Mouse (Mus musculus): ENCODE results near the gene Dis3l2.

Gene Dis3l2

GRCm38 (mm10) chr1:86733160-86733821 lies 29.7 kb downstream of the Dis3l2 start:
- no peak for DNase-seq

GRCm38 (mm10) chr1:86736414-86736813 lies 32.8 kb downstream of the Dis3l2 start:
- DNase-seq, result no peak

GRCm38 (mm10) chr1:86742896-86743295 lies 39.3 kb downstream of the Dis3l2 start:
- no peak for DNase-seq

GRCm38 (mm10) chr1:86747034-86747433 lies 43.4 kb downstream of the Dis3l2 start:
- DNase-seq, result no peak

- no peak for DNase-seq
Measured at GRCm38 (mm10) chr1:86750094-86750493, 46.5 kb downstream of the Dis3l2 start.

- no peak for DNase-seq
Measured at GRCm38 (mm10) chr1:86753416-86753815, 49.8 kb downstream of the Dis3l2 start.

- no peak for DNase-seq
Measured at GRCm38 (mm10) chr1:86754335-86754734, 50.7 kb downstream of the Dis3l2 start.

- no peak for DNase-seq
Measured at GRCm38 (mm10) chr1:86758091-86758490, 54.5 kb downstream of the Dis3l2 start.

GRCm38 (mm10) chr1:86762161-86762560 lies 58.6 kb downstream of the Dis3l2 start:
- DNase-seq, result no peak

GRCm38 (mm10) chr1:86801241-86801640 lies 97.6 kb downstream of the Dis3l2 start:
- DNase-seq, result no peak

- no peak for DNase-seq
Measured at GRCm38 (mm10) chr1:86811756-86812155, 108.1 kb downstream of the Dis3l2 start.

- DNase-seq, result no peak
Measured at GRCm38 (mm10) chr1:86822266-86822665, 118.7 kb downstream of the Dis3l2 start.

GRCm38 (mm10) chr1:86834351-86834987 lies 130.9 kb downstream of the Dis3l2 start:
- DNase-seq, result no peak

GRCm38 (mm10) chr1:86834988-86835387 lies 131.4 kb downstream of the Dis3l2 start:
- DNase-seq, result no peak

GRCm38 (mm10) chr1:86850754-86851153 lies 147.1 kb downstream of the Dis3l2 start:
- DNase-seq, result no peak

GRCm38 (mm10) chr1:86858876-86859275 lies 155.3 kb downstream of the Dis3l2 start:
- DNase-seq, result no peak

GRCm38 (mm10) chr1:86859371-86859770 lies 155.8 kb downstream of the Dis3l2 start:
- DNase-seq, result no peak

- DNase-seq, result no peak
Measured at GRCm38 (mm10) chr1:86873745-86874144, 170.1 kb downstream of the Dis3l2 start.

- DNase-seq, result no peak
Measured at GRCm38 (mm10) chr1:86878743-86879142, 175.1 kb downstream of the Dis3l2 start.

GRCm38 (mm10) chr1:86879547-86879946 lies 175.9 kb downstream of the Dis3l2 start:
- DNase-seq, result no peak

GRCm38 (mm10) chr1:86887060-86887459 lies 183.5 kb downstream of the Dis3l2 start:
- no peak for DNase-seq

GRCm38 (mm10) chr1:86912481-86912880 lies 208.9 kb downstream of the Dis3l2 start:
- DNase-seq, result no peak

- DNase-seq, result no peak
Measured at GRCm38 (mm10) chr1:86913896-86914295, 210.3 kb downstream of the Dis3l2 start.

GRCm38 (mm10) chr1:86914697-86915096 lies 211.1 kb downstream of the Dis3l2 start:
- DNase-seq, result no peak

All from thymus, adult 18-20 months (tissue).